Mouse (Mus musculus) spleen, postnatal 0 days (tissue): ENCODE measurements around the gene Gm28035. TPM values are rescaled to one million over a fixed set of nuclear protein-coding genes. Genes with fewer than 3 reads are reported as not detected.

Experiments used
- polyA plus RNA-seq: library from polyadenylated mRNA; unstranded; fragments of >200 nt; fragmentation: Nextera tagmentation; extraction: Ambion mirVana; gene quantifications from 2 replicates; pipeline ENCODE4 v1.2.1, GENCODE M21; 2015

Gene Gm28035
- polyA plus RNA-seq: 0.06 and 0.08 TPM in 2 replicates

GRCm38 (mm10) chr2:30240267-30240666, at the start of gene Gm28035:
Gene Gm28035, plus strand, starts transcription at chr2:30240567.

GRCm38 (mm10) chr2:30205629-30206357, 34.6 kb upstream of the Gm28035 start, which contains the start of gene Kyat1:
Gene Kyat1, minus strand, starts transcription at chr2:30205847.

GRCm38 (mm10) chr2:30237199-30237880, 3.0 kb upstream of the Gm28035 start, which contains the start of gene Lrrc8a:
Gene Lrrc8a, plus strand, starts transcription at chr2:30237715.

GRCm38 (mm10) chr2:30265767-30266253, 25.4 kb downstream of the Gm28035 start, which contains the start of gene Phyhd1:
Gene Phyhd1, plus strand, starts transcription at chr2:30266203.

GRCm38 (mm10) chr2:30280743-30281142, 40.4 kb downstream of the Gm28035 start, which contains the start of gene Gm28038:
Gene Gm28038, plus strand, starts transcription at chr2:30281043.

GRCm38 (mm10) chr2:30286192-30287026, 46.0 kb downstream of the Gm28035 start, which contains the start of the genes Dolk and Nup188:
Gene Dolk, minus strand, starts transcription at chr2:30286334.
Gene Nup188, plus strand, starts transcription at chr2:30286397.

Other genes with a start within 250 kb of the Gm28035 start
- gene Wdr34, start 191.7 kb upstream of the Gm28035 start, polyA plus RNA-seq: 18.2 and 19.8 TPM in 2 replicates
- gene Set, start 183.2 kb upstream of the Gm28035 start, polyA plus RNA-seq: 292 TPM in 2 replicates
- gene Pkn3, start 162.9 kb upstream of the Gm28035 start, polyA plus RNA-seq: 1.6 and 2.5 TPM in 2 replicates
- 15.7 and 16.2 TPM in 2 replicates for gene Zdhhc12, start 146.9 kb upstream of the Gm28035 start, polyA plus RNA-seq
- 5.2 and 6.0 TPM in 2 replicates for gene Zer1, start 116.0 kb upstream of the Gm28035 start, polyA plus RNA-seq
- 4.7 TPM in 2 replicates for gene Tbc1d13, start 106.8 kb upstream of the Gm28035 start, polyA plus RNA-seq
- 15.6 and 15.9 TPM in 2 replicates for gene Endog, start 69.1 kb upstream of the Gm28035 start, polyA plus RNA-seq
- gene Spout1, start 62.1 kb upstream of the Gm28035 start, polyA plus RNA-seq: 21.5 and 24.4 TPM in 2 replicates
- 5.0 and 5.9 TPM in 2 replicates for gene Kyat1, start 34.7 kb upstream of the Gm28035 start, polyA plus RNA-seq
- gene Lrrc8a, start 2.9 kb upstream of the Gm28035 start, polyA plus RNA-seq: 17.3 and 19.2 TPM in 2 replicates
- 4.4 and 6.5 TPM in 2 replicates for gene Phyhd1, start 25.6 kb downstream of the Gm28035 start, polyA plus RNA-seq
- gene Gm28038, start 40.5 kb downstream of the Gm28035 start, polyA plus RNA-seq: not detected in 2 replicates
- gene Dolk, start 45.8 kb downstream of the Gm28035 start, polyA plus RNA-seq: 12.5 and 13.7 TPM in 2 replicates
- gene Nup188, start 45.8 kb downstream of the Gm28035 start, polyA plus RNA-seq: 17.0 and 17.5 TPM in 2 replicates
- gene Sh3glb2, start 118.8 kb downstream of the Gm28035 start, polyA plus RNA-seq: 29.2 and 29.6 TPM in 2 replicates
- gene Miga2, start 123.7 kb downstream of the Gm28035 start, polyA plus RNA-seq: 9.0 and 10.8 TPM in 2 replicates
- gene Dolpp1, start 151.7 kb downstream of the Gm28035 start, polyA plus RNA-seq: 16.1 and 16.7 TPM in 2 replicates
- 26.9 and 28.0 TPM in 2 replicates for gene Crat, start 175.2 kb downstream of the Gm28035 start, polyA plus RNA-seq
- 180 and 187 TPM in 2 replicates for gene Ptpa, start 175.5 kb downstream of the Gm28035 start, polyA plus RNA-seq
- gene Ier5l, start 233.7 kb downstream of the Gm28035 start, polyA plus RNA-seq: 1.1 and 1.3 TPM in 2 replicates